Mouse (Mus musculus) heart, adult 2 months (tissue): ENCODE measurements at regions not wholly inside any gene's neighbourhood (a gene's known extent, or its start where the extent isn't known, plus 50 kb on each side); places are given as distances from the start of the nearest gene placed in this dataset.

Experiments
- DNase-seq, 2 experiments: peaks; one replicate each; pipeline ENCODE4 v3.0.0; 2021
- H3K27ac ChIP-seq: fragments of 200-600 bp; 2 replicates; pipeline ENCODE4 v1.8.1; 2022
- H3K27me3 ChIP-seq: fragments of 200-500 bp; 2 replicates; pipeline ENCODE4 v1.6.1; 2012; ENCODE audit warnings: mild to moderate bottlenecking, low read length, inconsistent platforms, mixed read lengths; ENCODE audit not compliant: control insufficient read depth, insufficient read depth
- H3K36me3 ChIP-seq: fragments of 200-500 bp; 2 replicates; pipeline ENCODE4 v1.6.1; 2012; ENCODE audit warnings: low read length, inconsistent platforms; ENCODE audit not compliant: control insufficient read depth, insufficient read depth
- H3K4me1 ChIP-seq: fragments of 200-500 bp; 2 replicates; pipeline ENCODE4 v1.6.1; 2011; ENCODE audit warnings: low read length; ENCODE audit not compliant: control insufficient read depth, insufficient read depth
- H3K4me3 ChIP-seq: fragments of 200-600 bp; 2 replicates; pipeline ENCODE4 v1.8.1; 2022
- H3K79me2 ChIP-seq: fragments of 200-500 bp; replicated peaks from 2 replicates; pipeline ENCODE4 v1.6.1; 2012; ENCODE audit warnings: mild to moderate bottlenecking, inconsistent platforms, low read length, moderate library complexity, mixed read lengths; ENCODE audit not compliant: control insufficient read depth, insufficient read depth
- H3K9ac ChIP-seq: fragments of 200-500 bp; 2 replicates; pipeline ENCODE4 v1.6.1; 2012; ENCODE audit warnings: low read depth, mild to moderate bottlenecking, control low read depth, inconsistent platforms, low read length, mixed read lengths
- CTCF ChIP-seq: fragments of 200-600 bp; IDR thresholded peaks from 2 replicates; pipeline ENCODE4 v1.8.1; 2022; ENCODE audit warnings: antibody characterized with exemption, mild to moderate bottlenecking, moderate library complexity
- EP300 ChIP-seq: fragments of 200-500 bp; IDR thresholded peaks from 2 replicates; pipeline ENCODE4 v1.6.1; 2011; ENCODE audit warnings: low read depth, low read length, control low read depth; ENCODE audit not compliant: insufficient read depth
- POLR2A ChIP-seq: fragments of 200-500 bp; IDR thresholded peaks from 2 replicates; pipeline ENCODE4 v1.6.1; 2011; ENCODE audit warnings: mild to moderate bottlenecking, low read depth, low read length, control low read depth; ENCODE audit not compliant: insufficient read depth
- WGBS: fragments of 180-500 bp; shearing (Covaris S2); methylation state at CpG from one replicate; pipeline ENCODE4 v1.1.7; 2018; 5-methylcytosine and 5-hydroxymethylcytosine counted together
- intact Hi-C: fragments of 180-260 bp; cut with DNase I; formaldehyde crosslinking; loops from one replicate; pipeline ENCODE4 v1.15.1; 2025

DNA sequence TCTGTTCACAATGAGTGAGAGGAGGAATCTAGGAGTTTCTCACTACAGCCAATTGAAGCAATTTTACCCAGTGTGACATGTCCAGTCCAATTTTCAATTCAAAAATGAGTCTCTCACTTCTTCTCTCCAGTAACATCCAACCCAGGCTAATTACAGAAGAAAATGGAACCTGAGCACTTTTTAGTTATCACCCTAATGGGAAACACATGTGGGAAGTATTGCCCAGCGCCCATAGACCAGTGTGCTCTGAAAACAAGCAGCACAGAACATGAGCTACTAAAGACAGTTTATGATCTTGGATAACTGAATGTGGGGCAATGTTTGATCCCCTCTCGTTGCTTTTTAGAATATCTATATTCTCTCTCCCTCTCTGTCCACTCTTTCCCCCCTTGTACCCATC is 70.5 kb upstream of the Efemp1 start:
- Histone ChIP-seq H3K9ac (no peak overlapping the region), H3K4me1 (no peaks in the 10 kb centered on the region), H3K36me3 (no peaks in the 10 kb centered on the region), H3K27ac (no peak overlapping the region), H3K4me3 (no peak overlapping the region), H3K27me3 (no peaks in the 10 kb centered on the region), H3K79me2 (no peaks in the 10 kb centered on the region)
- intact Hi-C loops, result no loop called here
- WGBS, result 48% methylated on average over 2 of the region's 2 CpGs
- no peak for DNase-seq
- TF ChIP-seq CTCF (no peak), EP300 (no peak), POLR2A (no peak)

DNA sequence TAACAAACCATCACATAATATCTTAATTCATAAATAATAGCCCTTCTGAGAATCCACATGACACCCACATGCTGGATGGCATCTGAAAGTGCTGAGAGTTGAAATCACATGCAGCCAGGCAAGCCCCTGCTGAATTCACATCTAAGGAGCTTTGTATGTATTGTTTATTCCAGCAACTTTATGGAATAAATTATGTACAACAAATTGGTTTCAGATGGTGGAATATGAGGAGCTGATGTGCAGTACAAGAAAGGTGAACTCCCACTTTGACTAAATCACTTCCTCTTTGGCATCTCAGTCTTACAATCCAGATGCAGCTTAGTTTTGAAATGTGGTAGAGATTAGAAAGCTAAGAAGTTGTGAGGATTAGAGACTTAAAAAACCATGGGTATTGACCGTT is 82.2 kb upstream of the Efemp1 start:
- Histone ChIP-seq H3K79me2 (no peaks in the 10 kb centered on the region), H3K9ac (no peak overlapping the region), H3K27me3 (no peaks in the 10 kb centered on the region), H3K4me1 (no peaks in the 10 kb centered on the region), H3K27ac (no peak overlapping the region), H3K4me3 (no peak overlapping the region), H3K36me3 (no peaks in the 10 kb centered on the region)
- intact Hi-C loops, result no loop called here
- no peak for DNase-seq
- TF ChIP-seq POLR2A, result no peak
- 85% methylated on average over 1 of the region's 1 CpGs for WGBS

DNA sequence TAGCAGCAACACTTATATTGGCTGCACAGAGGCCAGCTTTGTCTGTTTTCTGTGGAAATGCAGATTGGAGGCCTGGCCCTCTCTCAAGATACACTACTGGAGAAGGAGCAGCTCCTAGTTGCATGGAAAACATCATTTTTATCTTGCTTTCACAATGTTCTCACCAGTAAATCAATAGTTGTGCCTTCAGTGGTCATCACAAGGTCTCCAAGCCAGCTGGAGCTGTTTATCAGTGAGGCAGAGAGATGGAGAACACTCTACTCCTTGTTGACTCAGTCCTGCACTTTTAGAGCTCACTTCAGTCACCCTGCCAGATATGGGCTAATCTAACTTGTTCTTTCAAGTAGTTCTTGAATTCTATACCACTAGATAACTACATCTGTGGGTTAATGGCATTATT is 92.3 kb upstream of the Efemp1 start:
- Histone ChIP-seq H3K36me3 (no peaks in the 10 kb centered on the region), H3K9ac (no peak overlapping the region), H3K4me3 (no peak overlapping the region), H3K27ac (no peak overlapping the region), H3K79me2 (no peaks in the 10 kb centered on the region), H3K27me3 (no peaks in the 10 kb centered on the region), H3K4me1 (no peaks in the 10 kb centered on the region)
- no peak for DNase-seq
- TF ChIP-seq CTCF (no peak), POLR2A (no peak)
- intact Hi-C loops, result no loop called here

DNA sequence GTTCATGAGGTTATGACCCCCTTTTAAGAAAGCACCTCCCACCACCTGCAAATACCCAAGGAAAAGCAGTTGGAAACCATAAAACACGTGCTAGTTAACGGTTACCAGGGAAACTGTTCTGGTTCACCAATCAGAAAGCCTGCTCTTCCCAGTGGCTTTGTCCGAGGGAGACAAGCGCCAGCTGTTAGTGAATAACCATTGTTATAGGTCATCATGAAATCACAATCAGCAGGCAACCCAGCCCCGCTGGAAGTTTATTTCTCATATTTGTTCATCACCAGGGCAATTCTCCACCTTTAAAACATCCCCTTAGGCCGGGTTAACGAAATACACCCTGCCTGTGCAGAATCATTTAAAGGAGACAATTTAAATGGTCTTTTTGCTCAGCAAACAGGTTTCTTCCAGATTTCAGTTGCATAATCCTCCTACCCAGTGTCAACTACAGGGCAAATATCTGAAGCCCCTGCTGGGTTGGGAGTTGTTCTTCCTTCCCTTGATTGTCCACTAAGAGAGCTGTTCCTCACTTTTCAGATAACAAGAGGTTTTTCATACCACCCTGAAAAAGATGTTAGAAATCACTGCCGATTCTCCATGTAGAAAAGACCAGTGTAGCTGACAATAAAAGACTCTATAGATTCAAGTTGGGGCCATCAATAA is 117.9 kb upstream of the Efemp1 start:
- Histone ChIP-seq H3K36me3 (no peaks in the 10 kb centered on the region), H3K27ac (no peak overlapping the region)
- TF ChIP-seq EP300 (no peak), CTCF (no peak), POLR2A (no peak)

DNA sequence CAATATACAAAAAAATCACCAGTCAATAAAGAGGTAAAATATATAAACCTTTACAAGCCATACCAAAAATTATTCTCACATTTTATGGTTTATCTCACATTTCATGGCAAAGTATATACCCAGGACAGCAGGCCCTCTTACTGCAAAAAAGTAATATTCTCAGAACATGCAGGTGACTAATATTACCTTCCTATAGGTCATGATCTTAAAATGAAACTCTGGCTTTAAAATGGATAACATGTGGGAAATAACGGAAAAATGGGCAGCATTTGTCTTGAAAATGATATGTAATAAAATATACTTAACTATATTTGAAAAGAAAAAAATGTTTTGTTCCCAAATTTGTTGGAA is 118.4 kb upstream of the Efemp1 start:
- DNase-seq, result no peak
- H3K27me3 ChIP-seq, result no peaks in the 10 kb centered on the region
- no peak overlapping the region for H3K4me3 ChIP-seq
- no peaks in the 10 kb centered on the region for H3K4me1 ChIP-seq
- H3K9ac ChIP-seq, result no peak overlapping the region
- intact Hi-C loops, result loop anchor here (5.0 kb wide), 1 partner anchor 78 kb away; no protein-coding TSS in a partner anchor
- TF ChIP-seq EP300 (no peak), POLR2A (no peak)
- no peak overlapping the region for H3K27ac ChIP-seq
- WGBS, result 70% methylated on average over 1 of the region's 1 CpGs
- no peaks in the 10 kb centered on the region for H3K79me2 ChIP-seq
- no peaks in the 10 kb centered on the region for H3K36me3 ChIP-seq

More for the DNA sequence above, 117.9 kb upstream of the Efemp1 start:
- intact Hi-C loops, result loop anchor here (5.0 kb wide), 1 partner anchor 77 kb away; no protein-coding TSS in a partner anchor
- Histone ChIP-seq H3K4me1 (no peaks in the 10 kb centered on the region), H3K9ac (no peak overlapping the region), H3K4me3 (no peak overlapping the region), H3K27me3 (no peaks in the 10 kb centered on the region), H3K79me2 (no peaks in the 10 kb centered on the region)
- WGBS, result 29% methylated on average over 8 of the region's 8 CpGs
- DNase-seq, result peak; percentile 20 to 29

DNA sequence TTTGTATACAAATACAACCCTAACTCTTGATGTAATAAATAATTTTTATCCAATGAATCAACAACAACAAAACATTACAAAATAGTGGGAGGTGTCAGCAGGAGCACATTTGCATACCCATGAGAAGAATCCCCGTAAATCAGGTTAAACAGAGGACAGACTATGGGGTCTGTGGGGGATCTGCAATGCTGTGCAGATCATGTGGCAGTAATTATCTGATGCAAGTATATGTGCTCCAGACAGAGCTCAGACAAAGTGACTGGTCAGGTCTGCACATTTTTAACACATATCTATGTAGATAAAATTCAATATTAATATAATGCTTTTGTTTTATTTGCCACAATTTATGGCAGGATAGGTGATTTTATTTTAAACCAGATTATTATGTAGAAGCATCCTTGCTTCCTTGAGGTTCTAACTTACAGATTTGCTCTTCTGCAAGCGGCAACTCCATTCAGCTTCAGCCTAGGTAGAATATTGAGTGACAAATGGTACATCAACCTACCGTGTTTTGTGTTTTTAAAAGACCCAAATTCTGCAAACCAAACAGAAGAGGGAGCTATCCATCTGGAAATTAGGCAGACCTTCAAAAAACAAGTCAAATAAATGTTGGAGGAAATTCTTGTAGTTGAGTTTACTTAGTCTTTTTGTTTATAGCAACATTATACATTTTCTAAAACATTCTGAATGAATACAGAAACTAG is 119.0 kb upstream of the Efemp1 start:
- Histone ChIP-seq H3K9ac (no peak overlapping the region), H3K4me1 (no peaks in the 10 kb centered on the region), H3K36me3 (no peaks in the 10 kb centered on the region), H3K27ac (no peak overlapping the region), H3K4me3 (no peak overlapping the region), H3K27me3 (no peaks in the 10 kb centered on the region), H3K79me2 (no peaks in the 10 kb centered on the region)
- TF ChIP-seq POLR2A (no peak), EP300 (no peak), CTCF (peak; percentile 42)
- 74% methylated on average over 3 of the region's 3 CpGs for WGBS
- no peak for DNase-seq
- intact Hi-C loops, result loop anchor here (5.0 kb wide), 1 partner anchor 78 kb away; no protein-coding TSS in a partner anchor
